ENCODE assay signal across 9 mouse cellular contexts in genomic region chr6:128469451-128469850, GRCm38 (mm10). TPM values are rescaled to one million over a fixed set of nuclear protein-coding genes. Genes with fewer than 3 reads are reported as not detected.
DNase-seq lines count a peak whose midpoint lies in the region; ATAC-seq and TF ChIP-seq lines count a peak whose summit lies in the region.
"Had no signal": no experiment of that assay in that cellular context is flagged by ENCODE, and none has a peak within 500 bp of the region (broad histone marks: within the 10 kb centered on the region; RNA-seq: fewer than 3 reads in every experiment).

No protein-coding gene starts in this region.

- ATAC-seq in lung, embryonic 16.5 days (ENCODE audit: low read depth), result 0 out of 2 replicates have a peak, but pooled peaks have one; percentile 26

- no peak for TF ChIP-seq POLR2A in kidney, adult 2 months (IDR thresholded peaks at IDR 0.05; ENCODE audit: low read depth, low read length)

- no peak overlapping the region for H3K9ac ChIP-seq in lung, embryonic 16.5 days (ENCODE audit: low read length)
- H3K9ac ChIP-seq: midbrain, embryonic 12.5 days had no signal

- no peaks in the 10 kb centered on the region for H3K36me3 ChIP-seq in kidney, adult 2 months (ENCODE audit: control insufficient read depth, insufficient read depth, low read length)
- no peaks in the 10 kb centered on the region for H3K36me3 ChIP-seq in lung, embryonic 16.5 days (ENCODE audit: control insufficient read depth, insufficient read depth, low read length)
- H3K36me3 ChIP-seq: midbrain, embryonic 12.5 days had no signal

- DNase-seq in gastrocnemius, postnatal 4 days (ENCODE audit: low spot score in 2 of 2), result peak; percentile 47 to 69
- DNase-seq in gastrocnemius, adult 8-10 months (ENCODE audit: low spot score in 2 of 2), result no peak
- peak; percentile 76 for DNase-seq in ES-CJ7 (ENCODE audit: low read depth, low spot score)
- peak; percentile 69 for DNase-seq in embryo, embryonic 11 days
- peak; percentile 54 for DNase-seq in kidney, adult 2 months
- DNase-seq in thymus, postnatal 36 days, result peak; percentile 29 to 33
- no peak for DNase-seq in layer of hippocampus, postnatal 36 days

- no peaks in the 10 kb centered on the region; the same call in 1 of the 2 replicates for H3K27me3 ChIP-seq in kidney, adult 2 months (replicated peaks; ENCODE audit: control insufficient read depth, insufficient read depth, low read length)
- H3K27me3 ChIP-seq in lung, embryonic 16.5 days (ENCODE audit: control insufficient read depth, insufficient read depth, low read depth, low read length), result no peaks in the 10 kb centered on the region
- H3K27me3 ChIP-seq: midbrain, embryonic 12.5 days had no signal

- no peak; the same call in 1 of the 2 replicates for TF ChIP-seq CTCF in kidney, adult 2 months (conservative IDR thresholded peaks at IDR 0.05; ENCODE audit: insufficient read depth, insufficient read length, low read depth, low read length)

- H3K9me3 ChIP-seq in lung, embryonic 16.5 days (ENCODE audit: control insufficient read depth, low read length), result no peaks in the 10 kb centered on the region
- H3K9me3 ChIP-seq: midbrain, embryonic 12.5 days had no signal

- WGBS in kidney, adult 2 months, result 5% methylated on average over 12 of the region's 12 CpGs
- WGBS in lung, embryonic 16.5 days, result 7% methylated on average over 9 of the region's 12 CpGs

- H3K27ac ChIP-seq in kidney, adult 2 months (ENCODE audit: insufficient read depth, low read depth, low read length), result no peak overlapping the region
- no peak overlapping the region for H3K27ac ChIP-seq in lung, embryonic 16.5 days (ENCODE audit: low read length)
- H3K27ac ChIP-seq: midbrain, embryonic 12.5 days had no signal

- no peaks in the 10 kb centered on the region for H3K4me1 ChIP-seq in kidney, adult 2 months (ENCODE audit: control insufficient read depth, insufficient read depth, low read length)
- H3K4me1 ChIP-seq in lung, embryonic 16.5 days (replicated peaks; ENCODE audit: control insufficient read depth, insufficient read depth, low read length), result no peaks in the 10 kb centered on the region

- peak overlapping the region; percentile 36 for H3K4me2 ChIP-seq in lung, embryonic 16.5 days (ENCODE audit: low read depth, low read length)
- H3K4me2 ChIP-seq: midbrain, embryonic 12.5 days had no signal

- no peak overlapping the region for H3K4me3 ChIP-seq in kidney, adult 2 months (ENCODE audit: insufficient read depth, low read depth, low read length)
- no peak overlapping the region for H3K4me3 ChIP-seq in lung, embryonic 16.5 days (ENCODE audit: low read length)
- H3K4me3 ChIP-seq: midbrain, embryonic 12.5 days had no signal

RNA-seq across cellular contexts. Expression of gene Fkbp4, which starts 31.0 kb away (rescaled TPM):
- 100 to 1,000 TPM in 1 of 2 experiments, 10 to 100 TPM in 1; 98.2 to 107 TPM for total RNA-seq in gastrocnemius, postnatal 4 days (2021)
- total RNA-seq in gastrocnemius, adult 8-10 months (2022), result 100 to 1,000 TPM; 113 to 133 (median 121) TPM
- polyA plus RNA-seq in kidney, adult 2 months (2012; rRNA removed), result 163 and 166 TPM in 2 replicates
- 400 and 427 TPM in 2 replicates for polyA plus RNA-seq in lung, embryonic 16.5 days (2015; fragmentation: Nextera tagmentation; extraction: Ambion mirVana)
- 100 to 1,000 TPM; 123 to 134 TPM for total RNA-seq in layer of hippocampus, postnatal 36 days (2021)

RNA-seq across cellular contexts. Expression of gene Itfg2, which starts 44.7 kb away (rescaled TPM):
- 10 to 100 TPM; 27.2 to 27.3 TPM for total RNA-seq in gastrocnemius, postnatal 4 days (2021)
- total RNA-seq in gastrocnemius, adult 8-10 months (2022), result 10 to 100 TPM in 3 of 4 experiments, 1 to 10 TPM in 1; 8.1 to 17.8 (median 16.6) TPM
- polyA plus RNA-seq in kidney, adult 2 months (2012; rRNA removed), result 19.0 and 23.5 TPM in 2 replicates
- polyA plus RNA-seq in lung, embryonic 16.5 days (2015; fragmentation: Nextera tagmentation; extraction: Ambion mirVana), result 29.6 and 32.2 TPM in 2 replicates
- 10 to 100 TPM; 18.2 to 25.4 TPM for total RNA-seq in layer of hippocampus, postnatal 36 days (2021)

RNA-seq across cellular contexts. Expression of gene Pzp, which starts 57.1 kb away (rescaled TPM):
- total RNA-seq in gastrocnemius, postnatal 4 days (2021), result 1 to 10 TPM in 1 of 2 experiments, under 1 TPM in 1; 0.69 to 6.6 TPM
- under 1 TPM in 1 of 4 experiments, not detected in 3; 0.59 TPM for total RNA-seq in gastrocnemius, adult 8-10 months (2022)
- polyA plus RNA-seq in kidney, adult 2 months (2012; rRNA removed), result 0.05 and 0.23 TPM in 2 replicates
- polyA plus RNA-seq in lung, embryonic 16.5 days (2015; fragmentation: Nextera tagmentation; extraction: Ambion mirVana), result 0.79 and 7.8 TPM in 2 replicates
- not detected for total RNA-seq in layer of hippocampus, postnatal 36 days (2021)
- polyA plus RNA-seq: midbrain, embryonic 12.5 days had no signal

Comparison
In these comparisons a context has a peak if more than half of its experiments do, and no peak if none do; other contexts are left out.
1. DNase-seq: peak in gastrocnemius, postnatal 4 days (2 of 2), ES-CJ7 (single experiment), embryo, embryonic 11 days (single experiment), kidney, adult 2 months (single experiment) and thymus, postnatal 36 days (2 of 2); none in gastrocnemius, adult 8-10 months (0 of 2) and layer of hippocampus, postnatal 36 days (0 of 2).